Comparison of ENCODE assay signal across 8 mouse cellular contexts in genomic region chr8:107387861-107388260, GRCm38 (mm10). TPM values are rescaled to one million over a fixed set of nuclear protein-coding genes. Genes with fewer than 3 reads are reported as not detected.
DNase-seq lines count a peak whose midpoint lies in the region; ATAC-seq and TF ChIP-seq lines count a peak whose summit lies in the region.

No protein-coding gene starts in this region.

- no peaks in the 10 kb centered on the region for H3K27me3 ChIP-seq in heart, postnatal 0 days (ENCODE audit: control insufficient read depth, insufficient read depth, low read length)
- H3K27me3 ChIP-seq in testis, adult 2 months (ENCODE audit: control insufficient read depth, insufficient read depth, low read length), result no peaks in the 10 kb centered on the region
- no peaks in the 10 kb centered on the region for H3K27me3 ChIP-seq in kidney, postnatal 0 days (ENCODE audit: insufficient read depth, low read length)
- H3K27me3 ChIP-seq in stomach, postnatal 0 days (ENCODE audit: control insufficient read depth, insufficient read depth, low read length), result no peaks in the 10 kb centered on the region

- H3K36me3 ChIP-seq in heart, postnatal 0 days (replicated peaks; ENCODE audit: control insufficient read depth, insufficient read depth, low read length), result no peaks in the 10 kb centered on the region
- H3K36me3 ChIP-seq in testis, adult 2 months (ENCODE audit: control insufficient read depth, insufficient read depth, low read length), result no peaks in the 10 kb centered on the region
- no peaks in the 10 kb centered on the region for H3K36me3 ChIP-seq in kidney, postnatal 0 days (ENCODE audit: insufficient read depth, low read length)
- H3K36me3 ChIP-seq in stomach, postnatal 0 days (ENCODE audit: control insufficient read depth, insufficient read depth, low read length), result no peaks in the 10 kb centered on the region

- no peak for ATAC-seq in heart, postnatal 0 days (ENCODE audit: insufficient read depth, low read depth)
- no peak for ATAC-seq in kidney, postnatal 0 days (replicated peaks; ENCODE audit: low FRiP score, low read depth)
- no peak for ATAC-seq in stomach, postnatal 0 days (ENCODE audit: low FRiP score, low TSS enrichment)

- H3K4me2 ChIP-seq in heart, postnatal 0 days (ENCODE audit: low read depth, low read length), result no peak overlapping the region
- H3K4me2 ChIP-seq in kidney, postnatal 0 days (ENCODE audit: low read length), result no peak overlapping the region
- H3K4me2 ChIP-seq in stomach, postnatal 0 days (replicated peaks; ENCODE audit: low read depth), result no peak overlapping the region

- 61% methylated on average over 5 of the region's 5 CpGs for WGBS in heart, postnatal 0 days
- 60% methylated on average over 5 of the region's 5 CpGs for WGBS in kidney, postnatal 0 days
- 60% methylated on average over 5 of the region's 5 CpGs for WGBS in stomach, postnatal 0 days

- peak; percentile 41 for DNase-seq in heart, postnatal 0 days (ENCODE audit: low spot score)
- DNase-seq in heart, adult 8-10 months (ENCODE audit: low spot score), result no peak
- DNase-seq in testis, postnatal 14 days (ENCODE audit: low spot score), result no peak
- peak; percentile 71 for DNase-seq in brain, adult 2 months (ENCODE audit: low read depth, low spot score)
- DNase-seq in kidney, postnatal 0 days (ENCODE audit: low spot score), result peak; percentile 56
- DNase-seq in stomach, postnatal 0 days (ENCODE audit: low spot score), result no peak
- DNase-seq in right cerebral cortex, adult 2 months (ENCODE audit: low spot score in 2 of 2), result no peak

- no peak overlapping the region for H3K27ac ChIP-seq in heart, postnatal 0 days (ENCODE audit: low read depth)
- no peak overlapping the region for H3K27ac ChIP-seq in testis, adult 2 months (ENCODE audit: control insufficient read depth, insufficient read depth, low read depth, low read length)
- no peak overlapping the region for H3K27ac ChIP-seq in kidney, postnatal 0 days
- H3K27ac ChIP-seq in stomach, postnatal 0 days (replicated peaks), result no peak overlapping the region

- peak; percentile 49 for TF ChIP-seq CTCF in heart, postnatal 0 days (IDR thresholded peaks at IDR 0.05; ENCODE audit: low read depth)
- TF ChIP-seq CTCF in testis, adult 2 months (IDR thresholded peaks at IDR 0.05; ENCODE audit: control insufficient read depth, insufficient read depth, insufficient replicate concordance, low read depth, low read length), result peak; percentile 8; the same call in 1 of the 2 replicates
- peak; percentile 62 for TF ChIP-seq CTCF in kidney, postnatal 0 days (IDR thresholded peaks at IDR 0.05; ENCODE audit: low read depth)
- peak; percentile 65 for TF ChIP-seq CTCF in stomach, postnatal 0 days (IDR thresholded peaks at IDR 0.05; ENCODE audit: low read depth)

- no peak for TF ChIP-seq POLR2A in testis, adult 2 months (IDR thresholded peaks at IDR 0.05; ENCODE audit: control insufficient read depth, low read depth, low read length)

- no peaks in the 10 kb centered on the region for H3K9me3 ChIP-seq in heart, postnatal 0 days (replicated peaks; ENCODE audit: control insufficient read depth, low read length)
- no peaks in the 10 kb centered on the region for H3K9me3 ChIP-seq in kidney, postnatal 0 days (replicated peaks; ENCODE audit: low read length)
- H3K9me3 ChIP-seq in stomach, postnatal 0 days (ENCODE audit: control insufficient read depth, low read length), result no peaks in the 10 kb centered on the region

- peaks cover 44% of the 10 kb centered on the region for H3K4me1 ChIP-seq in heart, postnatal 0 days (ENCODE audit: control insufficient read depth, insufficient read depth)
- H3K4me1 ChIP-seq in testis, adult 2 months (ENCODE audit: control insufficient read depth, insufficient read depth, low read length), result no peaks in the 10 kb centered on the region
- H3K4me1 ChIP-seq in kidney, postnatal 0 days (replicated peaks; ENCODE audit: insufficient read depth, low read length), result no peaks in the 10 kb centered on the region
- no peaks in the 10 kb centered on the region for H3K4me1 ChIP-seq in stomach, postnatal 0 days (replicated peaks; ENCODE audit: control insufficient read depth, insufficient read depth)

- H3K4me3 ChIP-seq in heart, postnatal 0 days (ENCODE audit: low read depth, low read length), result no peak overlapping the region
- no peak overlapping the region for H3K4me3 ChIP-seq in testis, adult 2 months (ENCODE audit: control insufficient read depth, low read depth, low read length)
- no peak overlapping the region for H3K4me3 ChIP-seq in kidney, postnatal 0 days (replicated peaks; ENCODE audit: low read depth, low read length)
- H3K4me3 ChIP-seq in stomach, postnatal 0 days (ENCODE audit: low read depth, low read length), result no peak overlapping the region

- no peak overlapping the region for H3K9ac ChIP-seq in heart, postnatal 0 days (replicated peaks; ENCODE audit: low read depth, low read length)
- no peak overlapping the region for H3K9ac ChIP-seq in kidney, postnatal 0 days (ENCODE audit: low read depth, low read length)
- H3K9ac ChIP-seq in stomach, postnatal 0 days (ENCODE audit: low read length), result no peak overlapping the region

- no peak for TF ChIP-seq EP300 in heart, postnatal 0 days (IDR thresholded peaks at IDR 0.05; ENCODE audit: low read depth)
- TF ChIP-seq EP300 in stomach, postnatal 0 days (optimal IDR thresholded peaks at IDR 0.05), result no peak

RNA-seq across cellular contexts. Expression of gene Nqo1, which starts 15.1 kb away (rescaled TPM):
- total RNA-seq in heart, postnatal 0 days (2014; rRNA removed; ENCODE audit: low replicate concordance), result 20.8 and 34.6 TPM in 2 replicates
- 19.7 and 19.9 TPM in 2 replicates for polyA plus RNA-seq in heart, postnatal 0 days (2015; fragmentation: Nextera tagmentation; extraction: Ambion mirVana)
- total RNA-seq in heart, adult 8-10 months (2022), result 10 to 100 TPM; 65.1 to 78.9 (median 73.5) TPM
- 1.6 and 2.2 TPM in 2 replicates for polyA plus RNA-seq in testis, adult 2 months (2012; rRNA removed)
- 15.9 and 21.2 TPM in 2 replicates for polyA plus RNA-seq in kidney, postnatal 0 days (2015; fragmentation: Nextera tagmentation; extraction: Ambion mirVana)
- 777 and 946 TPM in 2 replicates for polyA plus RNA-seq in stomach, postnatal 0 days (2015; fragmentation: Nextera tagmentation; extraction: Ambion mirVana)

RNA-seq across cellular contexts. Expression of gene Nob1, which starts 37.0 kb away (rescaled TPM):
- 9.4 and 26.1 TPM in 2 replicates for total RNA-seq in heart, postnatal 0 days (2014; rRNA removed; ENCODE audit: low replicate concordance)
- 32.4 and 35.6 TPM in 2 replicates for polyA plus RNA-seq in heart, postnatal 0 days (2015; fragmentation: Nextera tagmentation; extraction: Ambion mirVana)
- total RNA-seq in heart, adult 8-10 months (2022), result 10 to 100 TPM; 18.5 to 27.0 (median 24.6) TPM
- 15.3 and 15.9 TPM in 2 replicates for polyA plus RNA-seq in testis, adult 2 months (2012; rRNA removed)
- polyA plus RNA-seq in kidney, postnatal 0 days (2015; fragmentation: Nextera tagmentation; extraction: Ambion mirVana), result 47.5 and 50.0 TPM in 2 replicates
- 44.5 and 48.8 TPM in 2 replicates for polyA plus RNA-seq in stomach, postnatal 0 days (2015; fragmentation: Nextera tagmentation; extraction: Ambion mirVana)

RNA-seq across cellular contexts. Expression of gene Wwp2, which starts 48.3 kb away (rescaled TPM):
- 37.5 and 40.5 TPM in 2 replicates for total RNA-seq in heart, postnatal 0 days (2014; rRNA removed; ENCODE audit: low replicate concordance)
- polyA plus RNA-seq in heart, postnatal 0 days (2015; fragmentation: Nextera tagmentation; extraction: Ambion mirVana), result 18.4 and 20.4 TPM in 2 replicates
- total RNA-seq in heart, adult 8-10 months (2022), result 10 to 100 TPM; 22.2 to 25.0 (median 24.2) TPM
- 109 and 129 TPM in 2 replicates for polyA plus RNA-seq in testis, adult 2 months (2012; rRNA removed)
- 38.9 and 46.8 TPM in 2 replicates for polyA plus RNA-seq in kidney, postnatal 0 days (2015; fragmentation: Nextera tagmentation; extraction: Ambion mirVana)
- polyA plus RNA-seq in stomach, postnatal 0 days (2015; fragmentation: Nextera tagmentation; extraction: Ambion mirVana), result 25.2 and 26.4 TPM in 2 replicates

Comparison
In these comparisons a context has a peak if more than half of its experiments do, and no peak if none do; other contexts are left out.
1. DNase-seq: peak in heart, postnatal 0 days (single experiment), brain, adult 2 months (single experiment) and kidney, postnatal 0 days (single experiment); none in heart, adult 8-10 months (single experiment), testis, postnatal 14 days (single experiment), stomach, postnatal 0 days (single experiment) and right cerebral cortex, adult 2 months (0 of 2).
2. CTCF ChIP-seq: peak in every context shown above with its lines; median percentile 65 in stomach, postnatal 0 days; 62 in kidney, postnatal 0 days; 49 in heart, postnatal 0 days; 8 in testis, adult 2 months.
3. RNA of gene Nqo1, which starts 15.1 kb away (polyA plus RNA-seq): 777 to 946 TPM in stomach, postnatal 0 days; 15.9 to 21.2 TPM in kidney, postnatal 0 days, 19.7 to 19.9 TPM in heart, postnatal 0 days and 1.6 to 2.2 TPM in testis, adult 2 months; every median in the first group is over 10 times any median in the second.